Mouse (Mus musculus): ENCODE data around the gene Fam131a.

- TF ChIP-seq CHD2 (IDR thresholded peaks at IDR 0.05; ENCODE audit: low read depth, low read length) (no peak), MAFK (IDR thresholded peaks at IDR 0.05; ENCODE audit: insufficient read depth, low read depth, low read length) (no peak), ZNF384 (IDR thresholded peaks at IDR 0.05; ENCODE audit: low read depth, low read length) (no peak), ZC3H11A (IDR thresholded peaks at IDR 0.05; ENCODE audit: borderline replicate concordance, low read depth, low read length) (no peak), HCFC1 (IDR thresholded peaks at IDR 0.05; ENCODE audit: borderline replicate concordance, insufficient read depth, low read length) (no peak)
Observed at GRCm38 (mm10) chr16:20701316-20701715, 8.3 kb downstream of the Fam131a start.
